Mouse (Mus musculus) cerebral cortex, adult 2 months (tissue): ENCODE measurements around the gene Adarb2.

Source experiments
- WGBS: fragments of 180-500 bp; shearing (Covaris S2); methylation state at CpG from one replicate; pipeline ENCODE4 v1.1.7; 2018; 5-methylcytosine and 5-hydroxymethylcytosine counted together

Gene Adarb2

DNA sequence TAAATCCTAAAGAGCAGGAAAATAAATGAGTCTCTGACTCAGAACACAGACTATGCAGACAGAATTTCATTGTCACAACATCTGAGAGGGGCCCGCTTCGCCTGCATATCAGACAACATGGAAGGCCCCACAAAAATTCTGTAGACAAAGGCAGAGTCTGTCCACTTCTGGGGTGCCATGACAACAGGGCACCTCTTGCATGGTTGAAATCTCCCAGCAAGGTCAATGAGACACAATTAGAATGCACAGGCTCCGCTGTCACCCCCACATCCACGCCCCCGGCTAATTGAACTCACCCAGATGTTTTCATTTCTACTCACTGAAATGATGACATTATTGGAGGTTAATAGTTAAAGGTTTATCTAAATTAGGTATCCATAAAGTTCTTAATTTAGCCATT, 296.9 kb downstream of the Adarb2 start:
- WGBS: 81% methylated on average over 5 of the region's 5 CpGs

DNA sequence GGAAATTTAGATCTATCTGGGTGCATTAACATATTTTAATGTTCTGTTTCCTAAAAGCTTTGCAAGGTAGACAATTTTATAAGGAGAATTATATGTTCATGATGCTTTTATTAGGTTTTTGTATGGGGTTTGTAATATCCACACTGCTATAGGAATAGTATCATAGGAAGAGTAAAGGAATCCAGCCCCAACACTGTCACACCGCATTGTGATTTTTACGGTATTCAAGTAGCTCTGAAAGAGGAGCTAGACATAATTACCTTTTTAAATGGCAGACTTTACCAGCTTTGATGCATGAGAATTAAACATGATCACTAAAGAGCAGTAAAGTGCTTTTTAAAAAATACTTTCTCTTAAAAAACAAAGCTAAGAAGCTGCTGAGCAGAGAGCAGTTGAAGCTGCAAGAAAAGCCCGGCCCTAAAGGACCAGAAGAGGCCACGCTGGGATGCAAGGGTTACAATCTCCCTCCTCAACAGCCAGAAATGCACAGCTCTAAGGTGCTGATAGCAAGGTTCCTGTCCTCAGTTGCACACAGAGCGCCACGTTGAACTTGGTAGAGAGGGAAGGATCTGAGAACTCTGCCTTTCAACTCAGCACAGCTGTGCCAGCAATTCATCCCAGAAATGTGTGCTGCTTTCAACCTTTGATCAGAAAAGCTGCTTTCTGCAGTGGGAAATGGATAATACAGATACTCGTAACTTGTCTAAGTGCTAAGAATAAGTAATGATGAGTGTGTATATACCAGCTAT, 308.6 kb downstream of the Adarb2 start:
- 66% methylated on average over 7 of the region's 7 CpGs for WGBS

DNA sequence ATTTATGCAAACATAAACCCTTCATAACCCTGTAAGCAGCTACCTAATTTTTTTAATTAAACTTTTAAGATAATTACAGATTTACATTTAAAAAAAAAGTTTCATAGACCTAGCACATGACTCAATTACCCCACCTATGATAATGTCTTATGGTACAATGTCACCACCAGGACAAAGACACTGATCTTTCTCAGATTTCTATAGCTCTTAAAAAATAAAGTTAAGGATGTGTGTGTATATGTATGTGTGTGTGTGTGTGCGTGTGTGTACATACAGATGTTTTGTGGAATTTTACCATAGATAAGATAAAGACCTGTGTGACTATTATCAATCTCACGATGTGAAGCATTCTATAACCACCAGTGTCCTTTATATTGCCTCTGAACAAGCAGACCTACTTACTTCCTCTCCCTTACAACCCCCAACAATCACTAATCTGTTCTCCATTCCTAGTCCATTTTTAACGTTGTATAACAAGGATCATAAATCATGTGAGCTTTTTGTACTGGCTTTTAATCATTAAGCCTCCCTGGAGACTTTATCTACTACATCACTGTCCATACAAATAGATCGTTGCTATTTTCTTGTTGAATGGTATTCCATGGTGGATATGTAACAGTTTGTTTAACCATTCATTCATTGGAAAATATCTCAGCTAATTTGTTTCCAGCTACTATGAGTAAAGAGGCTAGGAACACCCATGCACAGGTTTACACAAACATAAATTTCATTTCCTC, 313.5 kb downstream of the Adarb2 start:
- WGBS: 78% methylated on average over 4 of the region's 4 CpGs

DNA sequence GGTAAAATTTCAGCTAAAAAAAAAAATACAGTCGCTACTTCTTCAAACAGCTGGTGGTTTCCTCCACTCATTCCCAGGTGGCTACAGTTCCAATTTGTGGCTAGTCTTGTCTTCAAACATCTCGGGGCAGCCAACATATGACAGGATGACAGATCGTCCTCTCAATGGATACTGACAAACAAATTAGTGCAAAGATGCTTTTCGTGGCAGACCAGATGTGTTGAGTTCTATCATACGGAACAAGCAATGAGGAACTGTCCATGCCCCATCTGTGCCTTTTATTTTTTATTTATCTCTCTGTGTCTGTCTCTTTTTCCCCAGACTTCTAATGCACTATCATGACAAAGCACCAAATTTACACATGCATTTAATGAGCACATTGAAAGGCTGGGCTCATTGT, 316.5 kb downstream of the Adarb2 start:
- WGBS: 72% methylated on average over 5 of the region's 5 CpGs

DNA sequence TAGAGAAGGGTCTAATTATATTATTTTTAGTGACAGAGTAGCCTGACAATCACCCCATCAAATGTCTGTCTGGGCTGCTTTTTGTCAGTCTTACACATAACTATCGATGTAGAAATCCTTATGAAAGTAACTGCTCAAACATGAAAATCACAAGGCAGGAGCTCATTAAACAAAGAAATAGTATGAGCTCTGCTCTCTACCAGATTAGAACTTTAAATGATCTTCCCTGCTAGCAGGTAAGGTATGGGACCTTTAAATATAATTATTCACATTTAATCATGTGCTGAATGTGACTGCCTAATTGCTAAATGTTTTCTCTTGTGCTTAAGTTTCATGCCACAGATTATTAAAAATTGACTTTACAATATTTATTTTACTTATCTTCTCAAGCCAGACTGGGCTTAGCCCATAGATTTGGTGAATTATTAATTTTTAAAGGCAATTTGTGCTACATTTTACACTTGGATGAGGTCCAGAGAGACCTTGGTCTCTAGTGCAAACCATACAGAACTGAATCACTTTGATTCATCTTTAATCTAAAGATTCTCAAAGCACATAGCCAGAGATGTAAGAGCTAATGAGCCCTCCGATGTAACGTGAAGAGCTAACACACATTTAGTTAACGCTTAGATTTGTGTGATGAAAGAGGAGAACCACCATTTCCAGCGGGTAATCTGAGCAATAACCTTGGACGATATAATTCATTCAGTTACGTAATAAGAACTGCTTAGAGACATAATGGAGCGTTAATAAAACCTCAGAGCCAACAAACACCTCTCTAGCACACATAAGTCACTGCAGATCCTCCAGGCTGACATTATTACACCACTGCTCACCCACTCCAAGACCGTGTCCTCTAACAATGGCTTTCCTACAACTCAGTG, 323.3 kb downstream of the Adarb2 start:
- 64% methylated on average over 9 of the region's 9 CpGs for WGBS

DNA sequence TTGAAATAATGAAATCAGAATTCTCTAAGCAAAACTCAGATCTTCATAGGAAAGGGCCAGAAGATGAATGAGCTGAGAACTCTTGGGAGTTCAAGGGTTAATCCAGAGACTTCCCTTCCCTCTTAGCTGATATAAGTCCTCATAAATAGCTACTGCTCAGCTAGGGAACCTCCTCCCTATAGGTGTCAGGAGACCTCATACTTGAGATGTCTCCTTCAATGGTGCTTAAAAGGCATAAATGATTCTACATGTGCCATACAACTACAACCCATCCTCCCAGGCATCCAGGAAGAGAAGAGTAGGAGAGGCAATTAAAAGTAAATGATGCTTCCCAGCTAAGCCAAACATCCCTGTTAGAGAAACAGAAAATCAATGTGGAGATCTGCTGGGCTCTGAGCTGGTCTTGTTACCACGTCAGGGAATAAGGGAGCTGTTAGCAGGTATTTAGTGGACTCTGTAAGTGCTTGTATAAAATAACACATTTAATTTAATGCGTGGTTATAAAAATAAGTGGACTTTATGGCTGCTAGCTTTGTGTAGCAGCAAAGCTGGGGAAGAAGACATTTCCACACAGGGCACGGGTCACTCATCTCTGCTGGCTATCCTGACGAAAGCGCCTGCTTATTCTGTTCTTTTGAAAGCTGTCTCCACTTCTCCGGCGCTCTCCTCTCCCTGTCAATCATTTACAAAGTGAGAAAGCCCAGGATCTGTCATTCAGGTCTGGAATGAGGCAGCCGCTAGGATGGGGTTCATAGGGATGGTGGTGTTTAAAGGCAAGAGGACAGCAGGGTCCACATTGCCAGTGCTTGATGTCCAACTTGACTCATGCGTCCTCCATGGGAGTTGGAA, 331.8 kb downstream of the Adarb2 start:
- WGBS: 83% methylated on average over 9 of the region's 9 CpGs

DNA sequence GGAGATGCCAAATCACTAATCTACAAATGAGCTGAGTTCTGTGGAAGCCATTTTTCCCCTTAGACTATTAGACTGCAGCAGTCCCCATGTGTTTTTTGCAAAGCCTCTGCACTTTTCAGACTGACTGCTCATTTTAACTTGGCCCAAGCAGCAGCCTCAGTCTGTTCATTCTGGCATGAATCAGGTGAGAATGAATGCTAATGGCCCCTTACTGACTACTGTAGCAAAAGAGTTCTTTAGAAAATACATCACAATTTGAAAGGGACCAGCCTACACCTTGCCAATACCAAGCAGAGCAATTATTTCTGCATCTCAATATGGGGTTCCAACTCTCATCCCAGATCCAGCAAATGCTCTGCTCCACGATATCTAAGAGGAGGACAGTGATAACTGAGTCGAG, 335.8 kb downstream of the Adarb2 start:
- WGBS: 69% methylated on average over 2 of the region's 2 CpGs

DNA sequence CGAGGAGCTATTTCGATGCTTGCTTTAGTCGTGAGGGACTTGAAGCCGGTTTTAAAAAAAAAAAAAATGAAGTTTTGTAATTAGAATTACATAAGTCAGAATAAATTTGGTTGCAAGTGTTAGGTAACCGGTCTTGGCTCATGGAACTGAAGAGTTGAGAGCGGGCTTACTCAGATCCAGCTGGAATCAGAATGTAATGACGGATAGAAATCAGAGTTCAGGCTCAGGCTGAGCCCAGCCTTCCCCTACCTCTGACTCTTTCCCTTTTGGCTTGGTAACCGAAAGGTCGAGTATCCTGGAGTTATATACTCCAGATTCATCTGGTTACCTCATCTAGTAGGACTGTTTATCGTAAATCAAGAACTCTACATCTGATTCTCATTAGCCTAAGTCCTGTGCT, 336.2 kb downstream of the Adarb2 start:
- WGBS: 65% methylated on average over 10 of the region's 10 CpGs

DNA sequence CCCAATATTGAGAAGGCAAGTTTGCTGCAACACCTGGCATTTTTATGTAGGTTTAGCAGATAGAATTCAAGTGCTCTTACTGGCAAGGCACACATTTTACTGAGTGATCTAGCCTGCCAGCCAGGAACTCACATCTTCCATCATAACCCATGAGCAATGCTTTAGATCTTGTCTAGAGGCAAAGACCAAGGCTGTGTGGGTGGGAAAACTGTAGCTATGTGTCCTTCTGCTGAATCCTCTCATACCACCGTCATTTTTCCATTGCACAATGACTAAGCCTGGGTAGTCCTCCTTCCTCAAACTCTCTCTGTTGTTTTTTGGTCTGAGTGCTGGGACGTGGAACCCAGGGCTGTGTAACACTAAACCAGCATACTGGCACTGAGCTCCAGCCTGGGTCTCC, 340.0 kb downstream of the Adarb2 start:
- 54% methylated on average over 2 of the region's 2 CpGs for WGBS

DNA sequence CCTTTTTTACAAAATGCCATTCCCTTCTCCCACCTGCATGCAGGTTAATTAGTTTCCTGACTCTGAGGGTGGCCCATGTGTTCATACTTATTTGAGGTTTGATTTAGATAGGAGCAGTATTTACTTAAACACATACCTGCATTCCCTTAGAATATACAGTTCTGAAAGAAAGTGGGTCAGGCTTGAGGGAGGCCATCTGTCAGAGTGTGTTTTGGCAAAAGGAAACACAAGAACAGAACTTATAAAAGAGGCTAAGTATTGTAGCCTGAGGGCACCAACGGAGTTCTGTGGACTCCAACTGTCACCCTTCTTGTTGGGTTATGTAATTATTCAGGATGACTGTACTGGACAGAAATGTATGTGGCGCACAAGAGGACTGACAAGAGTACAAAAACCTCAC, 349.6 kb downstream of the Adarb2 start:
- 50% methylated on average over 2 of the region's 2 CpGs for WGBS

DNA sequence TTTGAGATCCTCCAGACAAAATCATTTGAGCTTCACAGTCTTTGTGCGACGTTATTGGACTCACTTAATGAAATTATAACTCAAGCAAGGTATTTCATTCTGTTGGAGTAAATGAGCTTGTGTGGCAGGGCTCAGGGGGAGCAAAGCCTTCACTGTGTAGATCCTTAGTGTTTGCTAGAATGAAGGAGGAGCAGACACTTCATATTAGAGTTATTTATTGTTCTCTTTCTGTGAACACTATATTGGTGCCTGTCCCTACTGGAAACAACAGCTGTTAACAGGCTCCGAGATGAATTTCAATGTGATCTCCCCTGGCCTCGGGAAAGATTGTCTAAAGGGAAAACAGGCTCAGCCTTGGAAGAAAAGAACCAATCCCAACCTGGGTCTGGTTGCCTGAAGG, 355.1 kb downstream of the Adarb2 start:
- WGBS: 73% methylated on average over 4 of the region's 4 CpGs

DNA sequence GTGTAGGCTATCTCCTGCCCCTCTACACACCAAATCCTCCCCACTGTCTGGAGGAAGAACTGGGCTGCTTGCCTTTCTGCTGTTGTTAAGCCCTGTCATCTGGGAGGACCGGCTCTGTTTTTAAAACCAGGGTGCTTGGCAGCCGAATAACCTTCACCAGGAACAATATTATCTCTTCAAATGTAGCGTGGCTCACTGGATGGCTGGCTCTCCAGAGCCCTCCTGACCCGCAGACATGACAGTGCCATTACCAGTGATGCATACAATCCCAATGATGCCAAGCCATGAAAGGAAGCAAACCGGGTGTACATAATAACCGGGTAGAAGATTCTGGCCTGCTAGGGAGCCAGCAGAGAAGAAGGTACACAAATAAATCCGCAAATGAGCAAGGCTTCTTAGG, 360.5 kb downstream of the Adarb2 start:
- 77% methylated on average over 7 of the region's 7 CpGs for WGBS

DNA sequence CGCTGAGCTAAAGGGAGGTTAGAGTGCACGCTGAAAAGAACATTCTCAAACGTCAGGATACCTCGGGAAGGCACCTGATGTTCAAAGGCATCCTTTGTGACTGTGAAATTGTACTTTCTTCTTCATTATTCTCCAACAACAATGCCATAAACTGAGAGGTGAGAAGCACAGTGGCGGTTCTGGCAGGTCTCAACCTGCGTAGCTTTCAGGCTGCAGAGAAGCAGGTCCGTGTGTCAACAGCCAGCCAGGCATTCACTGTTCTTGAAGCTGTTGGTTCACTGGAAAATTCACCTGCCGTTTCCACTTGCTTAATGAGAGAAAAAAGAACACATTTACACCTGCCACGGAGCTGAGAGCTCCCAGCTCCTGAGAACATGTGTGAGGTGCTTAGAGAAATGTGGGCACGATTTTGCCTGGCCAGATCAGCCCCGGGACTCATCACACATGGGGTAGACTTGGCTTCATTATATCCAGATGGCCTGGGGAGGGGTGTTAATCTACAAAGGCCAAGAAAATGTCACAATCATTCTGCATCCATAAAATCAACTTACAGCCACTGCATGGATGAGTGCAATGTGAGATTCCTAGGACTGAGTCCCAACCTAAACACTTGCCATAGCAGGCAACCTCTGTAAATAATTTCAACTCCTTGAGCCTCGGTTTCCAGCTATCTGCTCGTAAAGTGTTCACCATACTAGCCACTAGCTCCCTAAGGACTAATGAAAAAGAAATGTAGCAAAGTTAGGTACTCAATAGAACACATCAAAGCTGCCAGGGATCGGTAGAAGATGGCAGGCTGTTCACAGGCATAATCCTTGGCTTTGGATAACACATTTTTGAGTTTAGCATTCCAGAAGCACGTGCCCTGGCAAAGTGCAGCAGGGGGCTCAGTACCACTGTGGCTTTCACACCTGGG, 364.7 kb downstream of the Adarb2 start:
- 65% methylated on average over 15 of the region's 15 CpGs for WGBS

DNA sequence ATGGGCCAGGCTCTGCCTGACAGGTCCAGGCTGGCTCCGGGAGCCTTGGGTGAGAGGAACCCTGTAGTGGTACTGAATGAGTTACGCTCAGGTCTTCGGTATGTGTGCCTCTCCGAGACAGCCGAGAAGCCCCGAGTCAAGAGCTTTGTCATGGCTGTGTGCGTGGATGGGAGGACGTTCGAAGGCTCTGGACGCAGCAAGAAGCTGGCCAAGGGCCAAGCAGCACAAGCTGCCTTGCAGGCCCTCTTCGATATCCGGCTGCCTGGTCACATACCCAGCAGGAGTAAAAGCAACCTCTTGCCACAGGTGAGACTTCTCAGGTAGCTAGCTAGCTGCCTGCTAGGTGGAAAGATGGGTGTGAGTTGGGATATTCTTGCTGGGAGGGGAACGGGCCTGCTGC, 367.6 kb downstream of the Adarb2 start:
- WGBS: 86% methylated on average over 13 of the region's 13 CpGs

DNA sequence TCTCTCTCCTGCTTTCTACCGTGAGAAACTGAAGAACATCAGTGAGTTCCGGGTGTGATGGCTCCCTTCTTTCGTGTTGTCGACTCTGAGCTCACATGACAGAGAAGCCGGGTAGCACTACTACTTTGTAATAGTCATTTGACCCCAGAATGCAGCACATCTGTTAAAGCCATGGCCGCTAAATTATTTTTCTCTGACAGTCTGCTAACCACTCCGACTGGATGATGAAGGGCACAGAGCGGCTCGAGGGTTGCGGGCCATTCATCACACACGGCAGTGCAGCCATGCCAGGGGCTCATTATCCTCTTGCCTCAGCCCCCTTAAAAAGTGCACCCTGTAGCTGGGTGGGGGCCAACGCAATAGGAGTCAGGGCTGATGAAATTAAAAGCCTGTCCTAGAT, 371.2 kb downstream of the Adarb2 start:
- WGBS: 92% methylated on average over 12 of the region's 12 CpGs

DNA sequence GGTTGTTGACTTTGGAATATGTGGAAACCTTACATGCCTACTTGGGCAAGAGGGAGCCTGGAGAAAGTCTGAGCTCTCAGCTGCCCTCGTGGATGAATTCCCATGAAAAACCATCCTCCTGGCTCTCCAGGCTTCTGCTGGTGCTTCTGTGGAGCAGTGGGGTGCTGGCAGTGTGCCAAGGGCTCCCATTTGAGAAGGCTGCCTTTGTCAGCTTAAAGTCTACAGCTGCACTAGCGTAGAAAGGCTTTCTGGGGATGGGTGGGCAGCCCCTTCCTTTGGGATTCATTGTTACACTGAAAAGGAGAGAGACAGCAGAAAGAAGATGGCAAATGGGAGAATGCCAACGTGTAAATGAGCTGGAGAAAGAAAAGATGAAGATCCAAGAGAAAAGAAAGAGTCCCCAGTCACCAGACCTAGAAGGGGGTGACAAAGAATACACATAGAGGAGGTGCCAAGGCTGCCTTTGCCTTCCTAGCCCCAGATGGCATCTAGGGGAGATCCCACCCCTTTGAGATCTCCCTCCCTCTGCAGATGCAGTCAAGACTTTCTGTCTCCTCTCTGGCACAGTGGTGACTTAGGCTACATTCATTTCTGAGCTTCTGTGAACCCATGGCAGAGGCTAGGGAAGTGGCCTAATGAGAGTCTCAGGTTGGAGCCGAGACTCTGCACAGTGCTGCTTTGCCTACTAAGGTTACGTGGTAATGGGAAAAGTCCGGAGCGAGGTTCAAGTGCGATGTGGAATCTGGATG, 381.8 kb downstream of the Adarb2 start:
- WGBS: 70% methylated on average over 8 of the region's 8 CpGs

DNA sequence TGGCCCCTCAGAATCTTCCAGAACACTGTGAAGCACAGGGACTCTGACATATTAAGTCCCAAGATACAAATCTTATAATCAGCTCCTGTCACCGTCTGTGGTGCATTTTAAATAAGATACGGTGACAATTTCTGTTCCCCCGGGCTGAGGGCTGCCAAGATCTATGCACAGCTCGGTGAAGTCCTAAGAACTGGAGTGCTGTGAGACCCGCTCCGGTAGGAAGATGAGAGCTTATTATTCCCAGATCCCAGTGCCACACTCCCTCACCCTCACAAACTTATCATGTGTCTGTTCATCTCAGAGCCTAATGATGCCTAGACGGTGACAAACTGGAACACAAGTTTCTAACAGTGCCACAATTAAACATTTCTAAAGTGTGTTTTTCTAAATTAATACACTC, 384.8 kb downstream of the Adarb2 start:
- 74% methylated on average over 7 of the region's 7 CpGs for WGBS

DNA sequence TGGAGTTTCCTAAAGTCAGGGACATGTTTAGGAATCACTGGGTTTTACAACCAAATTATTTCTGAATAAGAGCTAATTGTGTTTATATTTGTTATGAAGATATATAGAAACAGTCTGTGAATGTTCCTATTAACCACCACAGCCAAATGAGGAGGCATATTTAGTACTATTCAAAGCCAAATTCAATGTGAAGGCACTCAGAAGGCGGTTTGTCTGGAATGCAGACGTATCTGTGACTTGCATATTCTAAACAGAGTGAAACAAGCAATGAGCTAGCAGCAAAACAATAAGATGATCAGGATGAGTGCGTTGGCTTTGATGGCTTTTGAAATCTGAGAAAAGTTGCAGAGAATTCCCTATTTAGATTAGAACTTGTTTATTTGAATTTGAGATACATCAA, 387.8 kb downstream of the Adarb2 start:
- WGBS: 57% methylated on average over 3 of the region's 3 CpGs

DNA sequence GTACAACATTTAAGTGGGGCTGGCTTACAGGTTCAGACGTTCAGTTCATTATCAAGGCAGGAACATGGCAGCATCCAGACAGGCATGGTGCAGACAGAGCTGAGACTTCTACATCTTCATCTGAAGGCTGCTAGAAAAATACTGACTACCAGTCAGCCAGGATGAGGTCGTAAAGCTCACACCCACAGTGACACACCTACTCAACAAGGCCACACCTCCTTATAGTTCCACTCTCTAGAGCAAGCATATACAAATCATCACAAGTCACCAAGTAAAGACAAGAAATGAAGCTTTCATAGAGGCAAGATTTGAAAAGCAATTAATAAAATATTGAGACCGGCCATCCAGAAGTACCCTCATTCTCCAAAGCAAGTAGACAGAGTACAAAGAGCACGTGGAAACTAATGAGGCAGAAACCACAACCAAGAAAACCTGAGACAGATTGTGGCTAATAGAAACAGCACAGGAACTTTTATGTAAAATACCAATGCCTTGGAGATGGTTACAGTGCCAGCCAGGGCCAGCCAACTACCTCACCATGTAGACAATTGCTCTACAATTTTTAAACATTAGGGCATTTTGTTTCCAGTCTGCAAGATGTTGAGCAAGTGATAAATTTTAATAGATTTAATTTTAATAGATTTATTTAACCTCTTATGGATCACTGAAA, 394.4 kb downstream of the Adarb2 start:
- WGBS: 58% methylated on average over 4 of the region's 4 CpGs
